Mouse (Mus musculus) bone marrow, adult 2 months (tissue): ENCODE data around the gene Zbtb41.

Experiments
- CTCF ChIP-seq: fragments of 200-500 bp; IDR thresholded peaks from 2 replicates; pipeline ENCODE4 v1.5.1; 2011; ENCODE audit warnings: low read length, control low read depth; ENCODE audit not compliant: control insufficient read depth, insufficient read depth
- POLR2A ChIP-seq: fragments of 200-500 bp; IDR thresholded peaks from 2 replicates; pipeline ENCODE4 v1.6.1; 2011; ENCODE audit warnings: low read depth, mild to moderate bottlenecking, control low read depth, low read length, borderline replicate concordance; ENCODE audit not compliant: control insufficient read depth

GRCm38 (mm10) chr1:139481146-139481545 lies 59.1 kb downstream of the Zbtb41 start:
- TF ChIP-seq CTCF (no peak), POLR2A (no peak)
